Mouse (Mus musculus): ENCODE data around the gene Esp38.
"Not testable (repeated sequence)": the region's sequence is repeated elsewhere in the genome, so short reads cannot be mapped to it uniquely, and the experiment has no call there.

Gene Esp38

DNA sequence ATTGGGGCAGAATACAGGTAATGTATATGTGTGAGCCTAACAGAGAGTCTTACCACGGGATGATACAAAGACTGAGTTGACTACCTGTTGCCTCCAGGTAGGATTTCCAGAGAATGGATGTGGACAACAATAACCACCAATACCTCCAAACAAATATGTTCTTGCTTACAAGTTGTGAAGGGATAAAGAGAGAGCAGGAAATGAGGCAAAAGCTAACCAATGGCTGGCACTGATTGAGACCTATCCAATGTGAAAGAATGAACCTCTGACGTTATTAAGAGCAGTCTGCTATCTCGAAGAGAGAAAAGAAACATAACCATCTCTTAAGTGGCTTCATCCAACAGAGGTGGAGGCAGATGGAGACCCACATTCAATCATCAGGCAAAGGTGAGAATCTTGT is at the start of gene Esp38:
Esp38 (plus strand) TSS at position 301 of the 400 bp plus-strand sequence.
- DNase-seq, result no peak

DNA sequence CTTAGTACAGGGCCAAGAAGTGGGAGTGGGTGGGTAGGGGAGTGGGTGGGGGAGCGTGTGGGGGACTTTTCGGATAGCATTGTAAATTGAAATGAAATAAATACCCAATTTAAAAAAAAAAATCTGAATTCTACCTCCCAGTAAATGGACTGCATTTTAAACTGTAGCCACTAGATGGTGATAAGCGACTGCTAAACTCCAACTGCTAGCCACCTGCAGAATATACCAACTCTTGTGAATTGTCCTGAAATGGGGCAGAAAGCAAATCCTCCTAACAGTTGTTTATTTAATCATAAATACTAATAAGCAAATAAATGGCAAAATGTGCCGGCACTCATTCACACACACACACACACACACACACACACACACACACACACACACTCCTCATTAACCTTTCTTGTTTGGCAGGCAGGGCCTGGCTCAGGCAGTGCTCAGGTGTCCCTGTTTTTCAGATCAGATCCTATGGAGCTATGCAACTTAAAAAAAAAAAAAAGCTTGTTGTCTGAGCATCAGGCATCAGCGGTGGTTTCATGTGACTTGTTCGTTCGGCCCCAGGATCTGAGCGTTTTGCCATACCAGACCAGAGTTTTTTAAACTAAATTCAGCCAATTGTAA is 47.3 kb upstream of the Esp38 start:
- DNase-seq, result not testable (repeated sequence)
